Mouse (Mus musculus): ENCODE data around the gene C730034F03Rik.
A peak's percentile ranks its signal among the peaks of the same experiment; 100 is the strongest.

Gene C730034F03Rik

GRCm38 (mm10) chr15:89434136-89434535 is 4.7 kb downstream of the C730034F03Rik start:
- no peak for DNase-seq

- DNase-seq = no peak
Measured at GRCm38 (mm10) chr15:89435878-89436277, 6.5 kb downstream of the C730034F03Rik start.

GRCm38 (mm10) chr15:89442486-89443070 is 13.2 kb downstream of the C730034F03Rik start:
- DNase-seq = peak; percentile 39

DNA sequence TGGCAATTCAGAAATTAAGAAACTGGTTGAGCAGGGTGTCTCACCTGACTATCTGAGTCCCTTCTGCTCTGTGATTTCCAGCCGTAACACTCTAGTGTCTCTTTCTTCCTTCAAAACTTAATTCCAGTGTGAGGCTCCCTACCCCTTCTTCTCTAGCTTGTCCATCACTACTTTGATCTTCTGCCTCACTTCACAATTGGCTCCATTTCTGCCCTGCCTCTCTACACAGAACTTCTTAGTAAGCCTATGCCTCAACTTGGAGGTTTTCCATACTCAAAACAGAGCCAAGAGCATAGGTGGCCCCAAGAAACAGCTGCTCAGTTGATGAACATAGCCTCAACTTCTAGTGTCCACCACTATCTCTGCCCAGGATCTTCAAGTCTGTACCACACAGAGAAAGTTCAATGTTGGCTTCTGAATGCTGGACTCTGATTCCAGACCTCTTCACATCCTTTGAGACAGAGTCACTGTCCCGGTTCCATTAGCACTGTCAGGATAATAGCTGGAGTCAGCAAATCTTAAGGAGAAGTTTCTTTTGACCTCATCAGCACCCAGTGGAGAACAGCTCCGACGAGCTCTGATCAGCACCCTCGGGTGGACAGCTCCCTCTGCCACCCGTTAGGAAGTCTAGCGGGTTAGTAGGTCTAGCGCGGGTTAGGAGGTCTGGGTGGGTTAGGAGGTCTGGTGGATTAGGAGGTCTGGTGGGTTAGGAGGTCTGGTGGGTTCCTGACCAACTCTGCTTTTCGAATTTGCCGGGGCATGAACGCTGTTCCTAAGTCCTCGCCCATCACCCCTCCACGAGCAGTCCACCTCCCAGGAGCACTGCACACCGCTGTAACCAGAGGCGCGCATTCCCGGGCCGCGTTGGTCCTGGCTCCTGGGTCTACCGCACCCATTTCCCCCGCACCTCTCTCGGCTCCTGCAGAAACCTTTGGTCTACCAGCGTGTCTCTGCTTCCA is 23.8 kb downstream of the C730034F03Rik start:
- DNase-seq = peak; percentile 80

DNA sequence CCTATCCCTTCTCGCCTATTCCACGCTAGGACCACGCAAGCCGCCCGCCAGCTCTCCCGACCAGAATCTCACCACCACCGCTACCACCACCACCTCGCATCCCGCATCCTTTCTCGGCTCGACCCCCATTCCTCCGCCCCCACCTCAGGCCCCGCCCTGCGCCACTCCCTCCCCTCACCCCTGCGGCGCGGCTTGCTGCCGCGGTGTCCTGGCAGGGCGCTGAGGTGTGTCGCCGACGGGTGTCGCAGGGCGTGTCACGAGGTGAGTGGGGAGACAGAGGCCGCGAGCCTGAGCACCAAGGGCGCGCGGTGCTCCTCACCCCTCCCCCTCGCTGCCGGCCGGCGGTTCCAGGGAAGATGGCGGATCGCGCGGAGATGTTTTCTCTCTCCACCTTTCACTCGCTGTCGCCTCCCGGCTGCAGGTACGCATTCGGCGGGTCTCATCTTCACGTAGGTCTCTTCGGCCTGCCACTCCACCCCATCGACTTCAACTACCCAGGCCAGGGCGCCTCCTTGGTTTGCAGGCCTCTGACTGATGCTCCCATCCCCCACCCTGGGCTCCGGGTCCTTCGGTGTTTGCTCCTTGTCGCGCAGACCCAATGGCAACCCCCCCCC is 24.6 kb downstream of the C730034F03Rik start, which contains the start of gene Mapk8ip2:
Gene Mapk8ip2 (plus strand): TSS at position 49 of the 614 bp plus-strand sequence.
- peak; percentile 67 for DNase-seq

DNA sequence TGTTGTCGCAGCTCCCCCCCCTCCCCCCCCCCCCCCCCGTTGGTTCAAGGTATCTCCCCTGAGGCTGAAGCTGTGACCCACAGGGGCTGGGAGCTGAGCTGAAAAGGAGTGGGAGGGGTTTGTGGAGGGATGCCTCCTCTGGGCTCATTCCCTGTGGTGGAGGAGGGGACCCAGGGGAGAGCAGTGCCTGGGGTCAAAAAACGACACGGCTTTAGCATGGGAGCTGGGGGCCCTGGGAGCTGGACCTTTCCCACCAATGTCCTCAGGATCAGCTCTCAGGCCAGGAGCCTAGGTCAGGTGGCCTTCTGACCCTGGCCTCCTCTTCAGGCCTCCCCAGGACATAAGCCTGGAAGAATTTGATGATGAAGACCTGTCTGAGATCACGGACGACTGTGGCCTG is 25.5 kb downstream of the C730034F03Rik start:
- DNase-seq = no peak

DNA sequence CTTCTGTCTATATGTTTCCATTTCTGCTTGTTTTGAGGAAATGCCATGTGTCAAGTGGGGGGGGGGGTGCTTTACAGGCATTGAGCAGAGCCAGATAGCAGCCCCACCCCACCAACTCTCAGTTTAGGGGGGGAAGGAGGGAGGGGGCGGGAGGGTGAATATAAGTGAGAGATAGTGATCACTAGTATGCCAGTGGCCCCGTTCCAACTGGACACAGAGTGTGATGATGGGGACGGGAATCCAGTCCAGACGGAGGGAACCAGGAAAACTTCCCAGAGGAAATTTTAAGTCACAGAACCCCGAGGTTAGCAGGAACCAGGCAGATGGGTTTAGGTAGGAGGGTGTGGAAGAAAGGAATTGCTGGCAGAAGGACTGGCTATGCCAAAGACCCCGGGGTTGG is 26.3 kb downstream of the C730034F03Rik start:
- no peak for DNase-seq

DNA sequence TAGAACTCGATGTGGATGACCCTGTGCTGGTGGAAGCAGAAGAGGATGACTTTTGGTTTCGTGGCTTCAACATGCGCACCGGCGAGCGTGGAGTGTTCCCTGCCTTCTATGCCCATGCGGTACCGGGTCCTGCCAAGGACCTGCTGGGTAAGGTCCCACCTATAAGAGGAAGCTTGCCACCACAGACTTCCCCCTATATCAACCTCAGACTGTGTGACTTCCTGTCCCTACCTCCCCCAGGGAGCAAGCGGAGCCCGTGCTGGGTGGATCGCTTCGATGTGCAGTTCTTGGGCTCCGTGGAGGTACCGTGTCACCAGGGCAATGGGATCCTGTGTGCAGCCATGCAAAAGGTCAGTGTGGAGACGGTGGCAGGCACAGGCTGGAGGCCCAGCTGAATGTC is 29.6 kb downstream of the C730034F03Rik start:
- no peak for DNase-seq

- no peak for DNase-seq
Measured at GRCm38 (mm10) chr15:89459821-89460220, 30.4 kb downstream of the C730034F03Rik start.

- no peak for DNase-seq
Measured at GRCm38 (mm10) chr15:89460298-89460697, 30.9 kb downstream of the C730034F03Rik start.

DNA sequence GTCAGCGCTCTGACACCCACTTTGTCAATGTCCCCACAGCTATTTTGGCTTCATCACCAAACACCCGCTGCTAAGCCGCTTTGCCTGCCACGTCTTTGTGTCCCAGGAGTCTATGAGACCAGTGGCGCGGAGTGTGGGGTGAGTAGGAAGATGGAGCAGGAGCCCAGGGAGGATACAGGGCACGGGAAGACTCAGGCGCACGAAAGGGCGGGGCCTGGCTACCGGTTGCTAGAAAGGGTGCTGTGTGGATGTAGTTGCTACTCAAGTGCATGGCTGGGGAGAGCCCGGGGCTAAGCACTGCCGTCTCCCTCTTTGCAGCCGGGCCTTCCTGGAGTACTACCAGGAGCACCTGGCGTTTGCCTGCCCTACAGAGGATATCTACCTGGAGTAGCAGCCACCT is 31.9 kb downstream of the C730034F03Rik start:
- no peak for DNase-seq

GRCm38 (mm10) chr15:89462176-89462575 is 32.8 kb downstream of the C730034F03Rik start:
- DNase-seq = no peak

GRCm38 (mm10) chr15:89463334-89464235 is 34.2 kb downstream of the C730034F03Rik start:
- DNase-seq = no peak

GRCm38 (mm10) chr15:89465052-89465451 is 35.7 kb downstream of the C730034F03Rik start:
- peak; percentile 37 for DNase-seq

DNA sequence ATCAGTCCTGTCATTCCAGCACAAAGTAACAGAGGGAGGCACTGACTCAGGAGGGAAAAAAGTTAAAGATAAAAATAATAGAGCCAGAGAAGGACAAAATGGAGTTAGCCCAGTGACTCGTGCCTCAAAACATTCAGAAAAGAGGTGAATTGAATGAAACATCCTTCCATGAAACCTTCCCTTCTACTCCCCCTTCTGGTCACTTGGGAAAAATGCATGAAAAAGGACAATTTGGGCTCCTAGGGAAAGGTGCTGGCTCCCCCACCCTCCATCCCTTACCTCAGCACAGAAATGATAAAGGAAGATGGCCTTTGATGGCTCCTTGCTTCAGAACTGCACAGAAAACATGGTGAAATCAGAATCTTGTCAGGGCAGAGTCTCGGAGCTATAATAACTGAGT is 39.2 kb downstream of the C730034F03Rik start:
- DNase-seq = peak; percentile 49

GRCm38 (mm10) chr15:89471476-89471875 is 42.1 kb downstream of the C730034F03Rik start:
- no peak for DNase-seq

DNA sequence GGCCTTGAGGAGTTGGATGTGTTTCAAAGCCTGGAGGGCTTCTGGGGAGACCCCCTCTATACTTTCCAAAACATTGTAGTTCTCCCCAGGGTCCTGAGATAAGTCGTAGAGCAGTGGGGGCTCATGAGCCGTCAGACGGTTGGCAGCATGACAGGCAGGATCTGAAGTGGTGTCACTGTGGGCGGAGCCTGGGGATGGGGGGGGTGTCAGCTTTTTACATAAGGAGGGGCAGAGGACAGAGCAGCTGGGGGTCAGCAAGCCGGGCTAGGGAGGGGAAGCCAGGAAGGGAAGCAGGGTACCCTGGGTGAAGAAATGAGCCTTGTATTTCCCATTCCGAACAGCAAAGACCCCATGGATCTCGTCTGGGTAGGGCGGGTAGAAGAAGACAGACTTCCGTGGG is 44.0 kb downstream of the C730034F03Rik start:
- no peak for DNase-seq

- DNase-seq = no peak
Measured at GRCm38 (mm10) chr15:89473921-89474320, 44.5 kb downstream of the C730034F03Rik start.

DNA sequence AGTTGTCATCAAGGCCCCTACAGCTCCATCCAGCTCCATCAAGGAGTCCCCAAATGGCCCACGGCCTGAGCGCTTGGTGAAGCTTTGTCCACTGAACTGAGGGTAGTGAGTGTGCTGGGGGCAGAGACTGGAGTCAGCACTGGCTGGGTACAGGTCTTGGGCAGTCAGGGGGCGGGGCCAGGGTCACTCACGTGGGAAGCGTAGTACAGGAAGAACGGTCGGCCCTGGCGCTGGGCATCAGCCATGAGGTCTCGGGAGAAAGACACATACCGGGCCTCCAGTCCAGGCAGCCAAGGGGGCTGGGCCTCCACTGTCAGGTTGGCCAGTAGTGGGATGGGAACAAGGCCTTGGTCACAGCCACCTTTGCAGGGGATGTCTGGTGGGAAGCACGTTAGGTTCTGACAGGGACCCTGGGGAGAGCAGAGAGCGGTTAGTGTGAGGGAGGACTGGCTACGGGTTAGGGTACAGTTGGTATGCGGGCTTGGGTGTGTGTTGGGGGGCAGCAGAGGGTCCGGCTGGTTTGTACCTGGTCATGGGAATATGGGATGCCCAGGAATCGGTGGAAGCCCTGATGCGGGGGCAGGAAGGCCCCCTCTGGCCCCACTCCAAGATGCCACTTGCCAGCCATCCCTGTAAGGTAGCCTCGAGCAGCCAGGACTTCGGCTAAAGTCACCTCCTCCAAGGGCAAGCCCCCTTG is 45.4 kb downstream of the C730034F03Rik start:
- DNase-seq = no peak

DNA sequence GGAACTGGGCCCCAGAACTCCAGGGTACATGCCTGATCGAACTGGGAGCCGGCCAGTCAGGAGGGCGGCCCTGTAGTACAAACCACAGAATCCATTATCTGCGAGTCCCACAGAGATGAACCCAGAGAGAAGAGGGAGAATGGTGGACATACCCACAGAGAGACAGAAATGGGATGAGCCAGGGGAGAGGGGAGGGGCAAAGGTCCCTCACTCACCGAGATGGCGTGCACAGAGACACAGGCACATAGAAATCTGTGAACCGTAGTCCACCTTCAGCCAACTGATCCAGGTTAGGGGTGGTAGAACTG is 45.9 kb downstream of the C730034F03Rik start:
- DNase-seq = no peak

DNA sequence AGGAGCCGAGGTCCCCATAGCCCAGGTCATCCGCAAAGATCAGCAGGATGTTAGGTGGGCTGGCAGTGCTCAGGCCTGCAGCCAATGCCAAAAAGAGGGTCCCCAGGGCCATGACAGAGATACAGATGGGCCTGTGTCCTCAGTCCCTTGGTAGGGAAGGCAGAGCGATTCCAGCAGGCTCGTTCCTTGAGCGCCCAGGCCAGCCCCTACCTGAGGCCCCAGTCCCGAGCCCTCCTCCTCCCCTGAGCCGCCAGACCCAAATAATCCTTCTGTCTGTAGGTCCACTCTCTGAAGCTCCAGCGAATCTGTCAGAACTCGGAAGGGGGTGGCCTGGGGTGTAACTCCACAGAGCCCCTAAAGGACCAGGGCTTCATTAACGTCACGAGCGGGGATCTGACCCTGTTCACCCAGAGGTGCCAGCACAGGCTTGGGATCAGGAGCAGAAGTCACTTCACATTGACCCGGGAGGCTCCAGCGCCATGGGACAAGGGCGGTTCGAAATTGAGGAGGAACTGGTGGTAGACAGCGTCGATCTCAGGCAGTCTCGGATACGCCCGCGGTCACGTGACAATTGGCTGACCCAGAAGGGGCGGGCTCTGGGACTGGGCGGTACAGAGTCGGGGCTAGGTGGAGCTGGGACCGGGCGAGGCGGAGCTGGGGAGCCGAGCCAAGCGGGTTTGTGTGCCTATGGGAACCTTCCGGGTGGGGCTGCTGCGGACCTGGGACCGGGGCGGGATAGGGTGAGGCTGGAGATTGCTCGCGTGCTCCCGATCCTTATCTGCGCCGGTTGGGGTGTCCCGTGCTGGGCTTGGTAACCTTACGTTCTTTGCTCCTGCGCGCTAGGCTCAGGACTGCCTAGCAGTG is 46.5 kb downstream of the C730034F03Rik start:
- DNase-seq = peak; percentile 94

Data from embryo, embryonic 11 days (tissue).